In the genomic region with DNA sequence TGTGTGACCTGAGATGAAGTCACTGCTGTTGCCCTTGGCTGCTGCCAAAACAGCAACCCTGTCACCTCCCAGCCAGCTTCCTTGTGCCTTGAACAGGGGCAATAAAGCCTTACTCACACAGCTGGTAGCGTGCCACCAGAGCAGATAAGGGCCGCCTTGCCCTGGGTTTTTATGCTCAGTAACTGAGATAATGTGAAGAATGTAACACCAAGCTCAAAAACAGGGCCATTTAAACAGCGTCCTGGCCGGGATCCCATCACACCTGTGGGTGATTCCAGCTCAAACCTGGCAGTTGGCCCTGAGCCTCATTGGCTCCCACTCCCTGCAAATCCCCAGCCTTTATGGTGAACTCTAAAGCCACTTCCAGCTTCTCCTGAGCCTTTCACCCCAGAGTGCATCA, we compare ENCODE assay signal across 14 mouse cellular contexts. TPM values are rescaled to one million over a fixed set of nuclear protein-coding genes. Genes with fewer than 3 reads are reported as not detected.
A peak's percentile ranks its signal among the peaks of the same experiment; 100 is the strongest.
DNase-seq lines count a peak whose midpoint lies in the region.
"Had no signal": no experiment of that assay in that cellular context is flagged by ENCODE, and none has a peak within 500 bp of the region (broad histone marks: within the 10 kb centered on the region; RNA-seq: fewer than 3 reads in every experiment).

No protein-coding gene starts in this region.

- no peak overlapping the region for H3K4me3 ChIP-seq in heart, embryonic 10.5 days
- H3K4me3 ChIP-seq: lung, embryonic 15.5 days had no signal

- WGBS in heart, embryonic 10.5 days: 58% methylated on average over 4 of the region's 4 CpGs

- H3K27ac ChIP-seq in heart, embryonic 10.5 days: no peak overlapping the region
- H3K27ac ChIP-seq: lung, embryonic 15.5 days had no signal

- peak; percentile 47 to 52 for DNase-seq in heart, postnatal 10 days
- no peak for DNase-seq in heart, embryonic 10.5 days (ENCODE audit: low spot score)
- DNase-seq in adrenal gland, postnatal 14 days: peak; percentile 89
- peak; percentile 77 for DNase-seq in kidney, postnatal 14 days
- DNase-seq in ovary, postnatal 14 days (ENCODE audit: low spot score): peak; percentile 21
- no peak for DNase-seq in gastrocnemius, postnatal 36 days
- DNase-seq in B cell, adult 2 months: no peak
- DNase-seq in right cerebral cortex, postnatal 14 days: no peak
- DNase-seq: retina, postnatal 1 day had no signal

- no peaks in the 10 kb centered on the region for H3K9me3 ChIP-seq in heart, embryonic 10.5 days
- H3K9me3 ChIP-seq: lung, embryonic 15.5 days had no signal

- intact Hi-C loops in heart, postnatal 10 days (cut with DNase I): no loop called here
- intact Hi-C loops in gastrocnemius, postnatal 36 days (cut with DNase I): no loop called here

- H3K4me1 ChIP-seq in heart, embryonic 10.5 days: peaks cover 7% of the 10 kb centered on the region; the same call in 1 of the 2 replicates

- no peaks in the 10 kb centered on the region for H3K36me3 ChIP-seq in heart, embryonic 10.5 days
- H3K36me3 ChIP-seq: lung, embryonic 15.5 days had no signal

- peaks cover 14% of the 10 kb centered on the region for H3K27me3 ChIP-seq in heart, embryonic 10.5 days (ENCODE audit: insufficient read depth, poor library complexity, severe bottlenecking)
- H3K27me3 ChIP-seq: lung, embryonic 15.5 days had no signal

RNA-seq across cellular contexts. Expression of a gene that starts 26.6 kb away (rescaled TPM):
- not detected for total RNA-seq in heart, postnatal 10 days (2021)
- not detected in 2 replicates for polyA plus RNA-seq in heart, embryonic 10.5 days (2016; fragmentation: Nextera tagmentation; extraction: Ambion mirVana)
- not detected in 2 replicates for total RNA-seq in adrenal gland, postnatal 14 days (2021)
- total RNA-seq in gastrocnemius, postnatal 36 days (2021): not detected
- total RNA-seq: left cerebral cortex, postnatal 36 days had no signal
- polyA plus RNA-seq: cortical plate, adult 2 months; gonadal fat pad, adult 2 months; lung, embryonic 15.5 days; stomach, embryonic 14.5 days had no signal

Comparison
In these comparisons a context has a peak if more than half of its experiments do, and no peak if none do; other contexts are left out.
1. DNase-seq: peak in heart, postnatal 10 days (2 of 2), adrenal gland, postnatal 14 days (single experiment), kidney, postnatal 14 days (single experiment) and ovary, postnatal 14 days (single experiment); none in heart, embryonic 10.5 days (single experiment), gastrocnemius, postnatal 36 days (0 of 2), B cell, adult 2 months (0 of 2) and right cerebral cortex, postnatal 14 days (single experiment).